Mouse (Mus musculus): ENCODE results near the gene Gm29644. TPM values are rescaled to one million over a fixed set of nuclear protein-coding genes. Genes with fewer than 3 reads are reported as not detected.
"Not testable (repeated sequence)": the region's sequence is repeated elsewhere in the genome, so short reads cannot be mapped to it uniquely, and the experiment has no call there.

The Gm29644 gene
- not detected for total RNA-seq (2021)
- long read RNA-seq, experiment 1, result 0 reads
- long read RNA-seq, experiment 2, result 0 reads

DNA sequence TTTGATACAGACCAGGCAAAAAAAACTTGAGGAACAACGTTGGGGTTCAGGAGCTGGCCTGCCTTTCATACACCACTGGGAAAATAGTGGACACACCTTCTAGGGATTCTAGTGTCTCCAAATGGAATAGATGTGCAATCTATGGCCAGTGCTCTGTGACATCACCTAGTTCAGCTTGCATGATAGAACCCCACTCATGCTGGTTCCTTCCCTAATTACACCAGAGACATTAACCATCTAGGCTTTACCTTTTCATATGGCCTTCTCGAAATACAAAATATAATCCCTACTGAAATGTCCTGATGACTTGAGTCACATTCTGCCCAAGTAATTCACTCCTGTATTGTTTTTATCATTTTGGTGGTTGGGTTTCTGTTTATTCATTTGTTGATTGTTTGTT, at the start of gene Gm29644, which contains the start of gene Gm29423:
Gene Gm29644, minus strand, starts transcription at position 157 of the 400 bp plus-strand sequence.
Gene Gm29423, minus strand, starts transcription at position 101 of the 400 bp plus-strand sequence.
- not testable (repeated sequence) for DNase-seq

DNA sequence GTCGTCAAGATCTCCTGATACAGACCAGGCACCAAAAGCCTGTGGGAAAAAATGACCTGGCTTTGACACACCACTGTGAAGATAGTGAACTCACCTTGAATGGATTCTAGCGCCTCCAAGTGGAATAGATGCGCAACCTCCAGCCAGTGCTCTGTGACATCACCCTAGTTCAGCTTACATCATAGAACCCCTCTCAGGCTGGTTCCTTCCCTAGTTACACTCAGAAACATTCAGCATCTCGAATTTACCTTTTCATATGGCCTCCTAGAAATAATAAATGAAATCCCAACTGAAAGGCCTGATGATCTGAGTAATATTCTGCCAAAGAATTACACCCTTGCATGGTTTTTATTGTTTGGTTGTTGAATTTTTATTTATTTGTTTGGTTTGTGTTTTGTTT, 29.6 kb downstream of the Gm29644 start, which contains the start of gene Gm21118:
Gene Gm21118, minus strand, starts transcription at position 101 of the 400 bp plus-strand sequence.
- DNase-seq, result not testable (repeated sequence)

Other genes starting within 250 kb of the Gm29644 start
- not detected for gene Gm21118, start 29.7 kb downstream of the Gm29644 start, total RNA-seq (2021)
- not detected for gene Gm29423, start 56 bp downstream of the Gm29644 start, total RNA-seq (2021)
- not detected for gene Gm20888, start 138.5 kb upstream of the Gm29644 start, total RNA-seq (2021)